Mouse (Mus musculus): ENCODE measurements around the gene Pwp2. TPM values are rescaled to one million over a fixed set of nuclear protein-coding genes. Genes with fewer than 3 reads are reported as not detected.

Gene Pwp2
- polyA plus RNA-seq, 1 experiment, result 32.4 TPM

- Histone ChIP-seq H3K79me2 (ENCODE audit: control insufficient read depth, insufficient read depth) (peaks cover 25% of the 10 kb centered on the region), H3K27me3 (ENCODE audit: control insufficient read depth, insufficient read depth, insufficient read length) (no peaks in the 10 kb centered on the region), H3K79me3 (ENCODE audit: low read depth) (peaks cover 19% of the 10 kb centered on the region), H3K36me3 (ENCODE audit: control insufficient read depth, insufficient read depth) (peaks cover 50% of the 10 kb centered on the region), H3K4me3 (ENCODE audit: insufficient read depth, poor library complexity, severe bottlenecking) (peak overlapping the region; percentile 99), H3ac (ENCODE audit: control insufficient read depth, insufficient read length, low read depth) (peak overlapping the region; percentile 25)
- TF ChIP-seq MYOD1 (IDR thresholded peaks at IDR 0.05; ENCODE audit: control insufficient read depth, insufficient read length, low read depth) (no peak), CTCF (IDR thresholded peaks at IDR 0.05; ENCODE audit: control insufficient read depth, insufficient read depth, insufficient read length) (no peak), MYOG (IDR thresholded peaks at IDR 0.05; ENCODE audit: control insufficient read depth, extremely low read depth, insufficient read length) (no peak), FOSL1 (IDR thresholded peaks at IDR 0.05; ENCODE audit: insufficient read depth, low read length, poor library complexity, severe bottlenecking) (no peak), CEBPB (IDR thresholded peaks at IDR 0.05; ENCODE audit: low read depth) (no peak), USF1 (IDR thresholded peaks at IDR 0.05; ENCODE audit: low read depth) (no peak), MAX (IDR thresholded peaks at IDR 0.05) (no peak)
Observed at GRCm38 (mm10) chr10:78185381-78185725, 404 bp upstream of the Pwp2 start.

DNA sequence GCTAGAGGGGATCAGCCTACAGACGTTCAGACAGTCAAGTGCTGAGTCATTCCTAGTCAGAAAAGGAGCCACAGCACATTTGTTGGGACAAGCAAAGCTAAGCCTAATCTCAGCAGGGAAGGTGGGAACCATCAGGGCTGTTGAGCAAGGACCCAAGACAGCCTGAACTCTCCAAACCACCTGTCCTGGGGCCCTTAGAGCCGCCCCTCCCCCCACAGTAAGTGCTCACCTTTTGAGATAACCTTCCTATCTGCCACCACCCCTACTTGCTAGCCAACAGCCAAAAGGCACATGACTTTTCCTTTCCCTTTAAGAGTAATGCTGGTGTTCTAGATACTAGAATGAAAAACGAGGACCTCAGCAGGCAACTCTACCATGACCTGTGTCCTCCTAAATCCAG, 1.4 kb downstream of the Pwp2 start:
- Histone ChIP-seq H3K79me3 (ENCODE audit: low read depth) (peaks cover 19% of the 10 kb centered on the region), H3K36me3 (ENCODE audit: control insufficient read depth, insufficient read depth) (peaks cover 58% of the 10 kb centered on the region), H3K27me3 (ENCODE audit: control insufficient read depth, insufficient read depth, insufficient read length) (no peaks in the 10 kb centered on the region), H3K4me3 (ENCODE audit: insufficient read depth, poor library complexity, severe bottlenecking) (no peak overlapping the region), H3ac (ENCODE audit: control insufficient read depth, insufficient read length, low read depth) (no peak overlapping the region), H3K79me2 (ENCODE audit: control insufficient read depth, insufficient read depth) (peaks cover 25% of the 10 kb centered on the region)
- TF ChIP-seq USF1 (IDR thresholded peaks at IDR 0.05; ENCODE audit: low read depth), result no peak
- TF ChIP-seq CTCF (IDR thresholded peaks at IDR 0.05; ENCODE audit: control insufficient read depth, insufficient read depth, insufficient read length), result no peak
- TF ChIP-seq CEBPB (IDR thresholded peaks at IDR 0.05; ENCODE audit: low read depth), result no peak
- no peak for TF ChIP-seq MYOG (IDR thresholded peaks at IDR 0.05; ENCODE audit: control insufficient read depth, extremely low read depth, insufficient read length)
- TF ChIP-seq FOSL1 (IDR thresholded peaks at IDR 0.05; ENCODE audit: insufficient read depth, low read length, poor library complexity, severe bottlenecking), result no peak
- TF ChIP-seq MAX (IDR thresholded peaks at IDR 0.05), result no peak
- no peak for TF ChIP-seq MYOD1 (IDR thresholded peaks at IDR 0.05; ENCODE audit: control insufficient read depth, insufficient read length, low read depth)

- H3K79me3 ChIP-seq (ENCODE audit: low read depth), result peaks cover 19% of the 10 kb centered on the region
- peaks cover 25% of the 10 kb centered on the region for H3K79me2 ChIP-seq (ENCODE audit: control insufficient read depth, insufficient read depth)
- H3ac ChIP-seq (ENCODE audit: control insufficient read depth, insufficient read length, low read depth), result no peak overlapping the region
- TF ChIP-seq MYOG (IDR thresholded peaks at IDR 0.05; ENCODE audit: control insufficient read depth, extremely low read depth, insufficient read length) (no peak), CEBPB (IDR thresholded peaks at IDR 0.05; ENCODE audit: low read depth) (no peak), MYOD1 (IDR thresholded peaks at IDR 0.05; ENCODE audit: control insufficient read depth, insufficient read length, low read depth) (no peak), MAX (IDR thresholded peaks at IDR 0.05) (no peak), CTCF (IDR thresholded peaks at IDR 0.05; ENCODE audit: control insufficient read depth, insufficient read depth, insufficient read length) (no peak), FOSL1 (IDR thresholded peaks at IDR 0.05; ENCODE audit: insufficient read depth, low read length, poor library complexity, severe bottlenecking) (no peak), USF1 (IDR thresholded peaks at IDR 0.05; ENCODE audit: low read depth) (no peak)
- no peak overlapping the region for H3K4me3 ChIP-seq (ENCODE audit: insufficient read depth, poor library complexity, severe bottlenecking)
- H3K27me3 ChIP-seq (ENCODE audit: control insufficient read depth, insufficient read depth, insufficient read length), result no peaks in the 10 kb centered on the region
- H3K36me3 ChIP-seq (ENCODE audit: control insufficient read depth, insufficient read depth), result peaks cover 63% of the 10 kb centered on the region
Observed at GRCm38 (mm10) chr10:78182321-78182720, 2.6 kb downstream of the Pwp2 start.

DNA sequence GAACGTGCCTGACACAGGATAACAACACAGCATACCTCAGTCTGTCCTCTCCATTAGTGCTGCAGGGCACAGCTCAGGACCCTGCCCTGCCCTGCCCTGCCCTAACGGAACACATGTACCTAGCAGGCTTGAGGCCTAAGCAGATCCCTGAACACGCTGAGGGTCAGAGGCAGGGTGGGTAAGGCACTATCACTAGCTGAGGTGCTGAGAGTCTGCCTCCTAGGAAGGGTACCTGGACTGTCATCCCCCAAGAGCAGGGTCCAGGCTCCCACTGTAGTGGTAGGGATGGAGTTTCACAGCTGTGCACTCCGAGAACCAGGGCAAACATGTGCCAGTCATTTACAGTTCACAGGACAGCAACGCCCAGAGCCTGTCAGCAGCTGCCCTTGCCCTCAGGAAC, 10.5 kb downstream of the Pwp2 start:
- Histone ChIP-seq H3K4me3 (ENCODE audit: insufficient read depth, poor library complexity, severe bottlenecking) (no peak overlapping the region), H3K36me3 (ENCODE audit: control insufficient read depth, insufficient read depth) (peaks cover 93% of the 10 kb centered on the region), H3K27me3 (ENCODE audit: control insufficient read depth, insufficient read depth, insufficient read length) (no peaks in the 10 kb centered on the region), H3K79me2 (ENCODE audit: control insufficient read depth, insufficient read depth) (no peaks in the 10 kb centered on the region), H3ac (ENCODE audit: control insufficient read depth, insufficient read length, low read depth) (no peak overlapping the region), H3K79me3 (ENCODE audit: low read depth) (no peaks in the 10 kb centered on the region)
- TF ChIP-seq FOSL1 (IDR thresholded peaks at IDR 0.05; ENCODE audit: insufficient read depth, low read length, poor library complexity, severe bottlenecking) (no peak), CTCF (IDR thresholded peaks at IDR 0.05; ENCODE audit: control insufficient read depth, insufficient read depth, insufficient read length) (no peak), MYOG (IDR thresholded peaks at IDR 0.05; ENCODE audit: control insufficient read depth, extremely low read depth, insufficient read length) (no peak), USF1 (IDR thresholded peaks at IDR 0.05; ENCODE audit: low read depth) (no peak), MAX (IDR thresholded peaks at IDR 0.05) (no peak), MYOD1 (IDR thresholded peaks at IDR 0.05; ENCODE audit: control insufficient read depth, insufficient read length, low read depth) (no peak), CEBPB (IDR thresholded peaks at IDR 0.05; ENCODE audit: low read depth) (no peak)

DNA sequence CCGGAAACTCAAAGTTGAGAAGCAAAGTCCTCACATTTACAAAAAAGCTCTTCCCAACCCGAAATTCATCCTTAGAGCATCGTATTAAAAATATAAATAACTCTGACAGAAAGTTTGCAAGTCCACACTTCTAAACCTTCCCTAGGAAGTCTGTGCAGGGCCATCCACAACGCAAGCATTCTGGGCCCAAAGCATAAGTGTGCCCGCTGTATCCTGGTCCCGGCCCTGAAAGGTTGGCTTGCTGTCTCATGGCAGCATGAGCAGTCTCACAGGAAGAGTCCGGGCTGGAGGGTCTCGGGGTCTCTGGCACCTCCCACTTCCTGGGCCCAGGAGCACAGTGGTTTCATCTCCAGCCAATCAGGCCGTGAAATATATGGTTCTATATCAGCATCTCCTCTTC, 13.4 kb downstream of the Pwp2 start:
- Histone ChIP-seq H3K79me2 (ENCODE audit: control insufficient read depth, insufficient read depth) (peaks cover 8% of the 10 kb centered on the region), H3K79me3 (ENCODE audit: low read depth) (no peaks in the 10 kb centered on the region), H3ac (ENCODE audit: control insufficient read depth, insufficient read length, low read depth) (no peak overlapping the region), H3K36me3 (ENCODE audit: control insufficient read depth, insufficient read depth) (peaks cover 64% of the 10 kb centered on the region), H3K27me3 (ENCODE audit: control insufficient read depth, insufficient read depth, insufficient read length) (no peaks in the 10 kb centered on the region), H3K4me3 (ENCODE audit: insufficient read depth, poor library complexity, severe bottlenecking) (no peak overlapping the region)
- no peak for TF ChIP-seq MAX (IDR thresholded peaks at IDR 0.05)
- no peak for TF ChIP-seq USF1 (IDR thresholded peaks at IDR 0.05; ENCODE audit: low read depth)
- TF ChIP-seq CTCF (IDR thresholded peaks at IDR 0.05; ENCODE audit: control insufficient read depth, insufficient read depth, insufficient read length), result no peak
- TF ChIP-seq FOSL1 (IDR thresholded peaks at IDR 0.05; ENCODE audit: insufficient read depth, low read length, poor library complexity, severe bottlenecking), result no peak
- TF ChIP-seq MYOG (IDR thresholded peaks at IDR 0.05; ENCODE audit: control insufficient read depth, extremely low read depth, insufficient read length), result no peak
- TF ChIP-seq CEBPB (IDR thresholded peaks at IDR 0.05; ENCODE audit: low read depth), result no peak
- no peak for TF ChIP-seq MYOD1 (IDR thresholded peaks at IDR 0.05; ENCODE audit: control insufficient read depth, insufficient read length, low read depth)

DNA sequence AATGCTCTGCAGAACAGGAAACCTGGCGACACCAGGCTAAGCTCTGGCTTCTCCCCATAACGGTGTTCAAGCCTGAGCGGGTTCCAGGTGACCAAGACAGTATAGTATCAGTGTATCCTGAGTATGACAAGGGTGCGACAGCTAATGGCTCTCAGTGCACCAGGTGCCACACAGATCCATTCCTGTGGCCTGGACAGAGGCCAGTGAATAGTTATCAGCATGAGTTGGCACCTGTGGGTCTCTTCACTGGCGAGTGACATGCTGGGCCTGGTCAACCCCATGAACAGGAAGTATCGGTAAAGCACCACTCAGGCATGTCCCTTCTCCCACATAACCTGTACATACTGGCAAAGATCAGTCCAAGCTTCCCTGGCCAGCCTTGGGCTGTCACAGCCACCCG, 13.9 kb downstream of the Pwp2 start:
- H3K4me3 ChIP-seq (ENCODE audit: insufficient read depth, poor library complexity, severe bottlenecking), result no peak overlapping the region
- peaks cover 8% of the 10 kb centered on the region for H3K79me2 ChIP-seq (ENCODE audit: control insufficient read depth, insufficient read depth)
- no peaks in the 10 kb centered on the region for H3K79me3 ChIP-seq (ENCODE audit: low read depth)
- H3K27me3 ChIP-seq (ENCODE audit: control insufficient read depth, insufficient read depth, insufficient read length), result no peaks in the 10 kb centered on the region
- H3K36me3 ChIP-seq (ENCODE audit: control insufficient read depth, insufficient read depth), result peaks cover 59% of the 10 kb centered on the region
- TF ChIP-seq CTCF (IDR thresholded peaks at IDR 0.05; ENCODE audit: control insufficient read depth, insufficient read depth, insufficient read length) (no peak), CEBPB (IDR thresholded peaks at IDR 0.05; ENCODE audit: low read depth) (no peak), FOSL1 (IDR thresholded peaks at IDR 0.05; ENCODE audit: insufficient read depth, low read length, poor library complexity, severe bottlenecking) (no peak), MYOD1 (IDR thresholded peaks at IDR 0.05; ENCODE audit: control insufficient read depth, insufficient read length, low read depth) (no peak), MYOG (IDR thresholded peaks at IDR 0.05; ENCODE audit: control insufficient read depth, extremely low read depth, insufficient read length) (no peak), USF1 (IDR thresholded peaks at IDR 0.05; ENCODE audit: low read depth) (no peak), MAX (IDR thresholded peaks at IDR 0.05) (no peak)
- H3ac ChIP-seq (ENCODE audit: control insufficient read depth, insufficient read length, low read depth), result no peak overlapping the region
